9 mouse cellular contexts compared by ENCODE assay signal in genomic region chr7:130001064-130001463, GRCm38 (mm10).
DNase-seq lines count a peak whose midpoint lies in the region; ATAC-seq lines count a peak whose summit lies in the region.
"Had no signal": no experiment of that assay in that cellular context is flagged by ENCODE, and none has a peak within 500 bp of the region (broad histone marks: within the 10 kb centered on the region; RNA-seq: fewer than 3 reads in every experiment).

No protein-coding gene starts in this region.

- no peak overlapping the region for H3K9ac ChIP-seq in hindbrain, embryonic 14.5 days
- 0 out of 2 replicates have a peak overlapping the region, but pooled peaks have one; percentile 28 for H3K9ac ChIP-seq in embryonic facial prominence, embryonic 14.5 days (ENCODE audit: low read depth, low read length)
- no peak overlapping the region for H3K9ac ChIP-seq in forebrain, embryonic 13.5 days
- H3K9ac ChIP-seq: liver, embryonic 14.5 days had no signal

- H3K36me3 ChIP-seq in hindbrain, embryonic 10.5 days: no peaks in the 10 kb centered on the region
- no peaks in the 10 kb centered on the region for H3K36me3 ChIP-seq in hindbrain, embryonic 14.5 days (replicated peaks; ENCODE audit: control insufficient read depth, insufficient read depth)
- no peaks in the 10 kb centered on the region for H3K36me3 ChIP-seq in embryonic facial prominence, embryonic 14.5 days (ENCODE audit: control insufficient read depth, insufficient read depth, low read length)
- no peaks in the 10 kb centered on the region for H3K36me3 ChIP-seq in forebrain, embryonic 13.5 days (ENCODE audit: poor library complexity, severe bottlenecking)

- intact Hi-C loops in left cerebral cortex, postnatal 14 days (cut with DNase I): no loop called here

- H3K27me3 ChIP-seq in hindbrain, embryonic 10.5 days (ENCODE audit: insufficient read depth, poor library complexity, severe bottlenecking): no peaks in the 10 kb centered on the region
- no peaks in the 10 kb centered on the region for H3K27me3 ChIP-seq in hindbrain, embryonic 14.5 days (ENCODE audit: control insufficient read depth, insufficient read depth, low read length)
- H3K27me3 ChIP-seq in embryonic facial prominence, embryonic 14.5 days (replicated peaks; ENCODE audit: control insufficient read depth, insufficient read depth, low read length): no peaks in the 10 kb centered on the region
- H3K27me3 ChIP-seq in forebrain, embryonic 13.5 days: no peaks in the 10 kb centered on the region

- no peak for ATAC-seq in hindbrain, embryonic 14.5 days (ENCODE audit: low FRiP score)
- no peak for ATAC-seq in embryonic facial prominence, embryonic 14.5 days (ENCODE audit: low read depth)
- ATAC-seq in granulocyte monocyte progenitor cell, adult 5-6 weeks (replicated peaks; ENCODE audit: poor library complexity, severe bottlenecking): no peak
- ATAC-seq in forebrain, embryonic 13.5 days: no peak

- H3K27ac ChIP-seq in hindbrain, embryonic 10.5 days: 0 out of 2 replicates have a peak overlapping the region, but pooled peaks have one; percentile 40
- H3K27ac ChIP-seq in hindbrain, embryonic 14.5 days: no peak overlapping the region
- H3K27ac ChIP-seq in embryonic facial prominence, embryonic 14.5 days (replicated peaks; ENCODE audit: low read depth, low read length): peak overlapping the region; percentile 69
- H3K27ac ChIP-seq in forebrain, embryonic 13.5 days: no peak overlapping the region
- H3K27ac ChIP-seq: liver, embryonic 14.5 days had no signal

- no peak overlapping the region for H3K4me2 ChIP-seq in hindbrain, embryonic 14.5 days (replicated peaks)
- H3K4me2 ChIP-seq in embryonic facial prominence, embryonic 14.5 days (ENCODE audit: low read depth, low read length): peak overlapping the region; percentile 10
- H3K4me2 ChIP-seq in forebrain, embryonic 13.5 days: no peak overlapping the region

- H3K9me3 ChIP-seq in hindbrain, embryonic 10.5 days: no peaks in the 10 kb centered on the region
- no peaks in the 10 kb centered on the region for H3K9me3 ChIP-seq in hindbrain, embryonic 14.5 days (ENCODE audit: control insufficient read depth, low read length)
- H3K9me3 ChIP-seq in embryonic facial prominence, embryonic 14.5 days (ENCODE audit: control insufficient read depth, low read length): no peaks in the 10 kb centered on the region
- no peaks in the 10 kb centered on the region for H3K9me3 ChIP-seq in forebrain, embryonic 13.5 days (replicated peaks)

- 56% methylated on average over 10 of the region's 10 CpGs for WGBS in hindbrain, embryonic 10.5 days
- WGBS in hindbrain, embryonic 14.5 days: 63% methylated on average over 10 of the region's 10 CpGs
- WGBS in embryonic facial prominence, embryonic 14.5 days: 30% methylated on average over 10 of the region's 10 CpGs
- 73% methylated on average over 10 of the region's 10 CpGs for WGBS in forebrain, embryonic 13.5 days

- no peak overlapping the region for H3K4me3 ChIP-seq in hindbrain, embryonic 10.5 days
- no peak overlapping the region for H3K4me3 ChIP-seq in hindbrain, embryonic 14.5 days (replicated peaks; ENCODE audit: low read length)
- no peak overlapping the region for H3K4me3 ChIP-seq in embryonic facial prominence, embryonic 14.5 days (ENCODE audit: low read depth, low read length)
- no peak overlapping the region for H3K4me3 ChIP-seq in forebrain, embryonic 13.5 days

- DNase-seq in hindbrain, embryonic 10.5 days (ENCODE audit: low spot score): peak; percentile 54
- no peak for DNase-seq in hindbrain, embryonic 14.5 days (ENCODE audit: low spot score)
- peak; percentile 37 for DNase-seq in Muller cell, postnatal 12 days (ENCODE audit: inconsistent ontology term)
- peak; percentile 50 for DNase-seq in embryonic facial prominence, embryonic 14.5 days (ENCODE audit: low spot score)
- peak; percentile 62 to 71 for DNase-seq in left cerebral cortex, postnatal 14 days (ENCODE audit: low spot score in 2 of 2)
- DNase-seq in B cell, adult 2 months: no peak

- H3K4me1 ChIP-seq in hindbrain, embryonic 10.5 days (replicated peaks): peaks cover 50% of the 10 kb centered on the region
- H3K4me1 ChIP-seq in hindbrain, embryonic 14.5 days (replicated peaks; ENCODE audit: control insufficient read depth, insufficient read depth, low read length): peaks cover 5% of the 10 kb centered on the region; the same call in 1 of the 2 replicates
- peaks cover 44% of the 10 kb centered on the region for H3K4me1 ChIP-seq in embryonic facial prominence, embryonic 14.5 days (ENCODE audit: control insufficient read depth, insufficient read depth, low read length)
- H3K4me1 ChIP-seq in forebrain, embryonic 13.5 days: no peaks in the 10 kb centered on the region

Comparison
In these comparisons a context has a peak if more than half of its experiments do, and no peak if none do; other contexts are left out.
1. DNase-seq: peak in hindbrain, embryonic 10.5 days (single experiment), Muller cell, postnatal 12 days (single experiment), embryonic facial prominence, embryonic 14.5 days (single experiment) and left cerebral cortex, postnatal 14 days (2 of 2); none in hindbrain, embryonic 14.5 days (single experiment) and B cell, adult 2 months (0 of 2).
2. H3K27ac ChIP-seq: peak in hindbrain, embryonic 10.5 days (single experiment) and embryonic facial prominence, embryonic 14.5 days (single experiment); none in hindbrain, embryonic 14.5 days (single experiment) and forebrain, embryonic 13.5 days (single experiment).